ENCODE assay signal across 10 mouse cellular contexts in genomic region chr2:29627337-29627736, GRCm38 (mm10).
"Had no signal": no experiment of that assay in that cellular context is flagged by ENCODE, and none has a peak within 500 bp of the region (broad histone marks: within the 10 kb centered on the region; RNA-seq: fewer than 3 reads in every experiment).

No protein-coding gene starts in this region.

- H3K27ac ChIP-seq: kidney, embryonic 15.5 days; limb, embryonic 13.5 days; liver, embryonic 14.5 days; midbrain, embryonic 15.5 days had no signal

- H3K27me3 ChIP-seq: kidney, embryonic 15.5 days; limb, embryonic 13.5 days; midbrain, embryonic 15.5 days had no signal

- H3K9ac ChIP-seq: kidney, embryonic 15.5 days; limb, embryonic 13.5 days; liver, embryonic 14.5 days; midbrain, embryonic 15.5 days had no signal

- DNase-seq: kidney, postnatal 14 days; left cerebral cortex, postnatal 4 days; lung, adult 18-20 months; right cerebral cortex, adult 18-20 months; right cerebral cortex, postnatal 25 days; thymus, postnatal 4 days had no signal

- H3K4me2 ChIP-seq: kidney, embryonic 15.5 days; limb, embryonic 13.5 days; midbrain, embryonic 15.5 days had no signal

- H3K4me3 ChIP-seq: kidney, embryonic 15.5 days; limb, embryonic 13.5 days; midbrain, embryonic 15.5 days had no signal

- H3K9me3 ChIP-seq: kidney, embryonic 15.5 days; limb, embryonic 13.5 days; midbrain, embryonic 15.5 days had no signal

- H3K36me3 ChIP-seq: kidney, embryonic 15.5 days; midbrain, embryonic 15.5 days had no signal

- ATAC-seq: midbrain, embryonic 15.5 days had no signal
